Mouse (Mus musculus) erythroblast, adult 5-6 weeks (primary cell): ENCODE measurements around the gene Hist1h1d. TPM values are rescaled to one million over a fixed set of nuclear protein-coding genes. Genes with fewer than 3 reads are reported as not detected.

Source experiments
- ATAC-seq: replicated peaks from 2 replicates; pipeline ENCODE4 v1.8.0; 2016; ENCODE audit warnings: moderate number of reproducible peaks, mild to moderate bottlenecking, moderate TSS enrichment, inconsistent platforms; ENCODE audit not compliant: poor library complexity, low FRiP score, severe bottlenecking
- total RNA-seq, 2 experiments: library from RNA; stranded (forward) in 1 of 2; stranded (reverse) in 1 of 2; fragments of 150-400 nt in 1 of 2; fragments of 200-764, 138-1000 nt in 1 of 2; gene quantifications; 2 replicates each; pipeline versions ENCODE4 v1.2.3 to v1.2.4; 2015 to 2017; ENCODE audit warnings: low replicate concordance in 2 of 2

Hist1h1d gene
- total RNA-seq (2015; ENCODE audit: low replicate concordance), result 14.6 and 16.7 TPM in 2 replicates
- 170 and 238 TPM in 2 replicates for total RNA-seq (2017; ENCODE audit: low replicate concordance)

DNA sequence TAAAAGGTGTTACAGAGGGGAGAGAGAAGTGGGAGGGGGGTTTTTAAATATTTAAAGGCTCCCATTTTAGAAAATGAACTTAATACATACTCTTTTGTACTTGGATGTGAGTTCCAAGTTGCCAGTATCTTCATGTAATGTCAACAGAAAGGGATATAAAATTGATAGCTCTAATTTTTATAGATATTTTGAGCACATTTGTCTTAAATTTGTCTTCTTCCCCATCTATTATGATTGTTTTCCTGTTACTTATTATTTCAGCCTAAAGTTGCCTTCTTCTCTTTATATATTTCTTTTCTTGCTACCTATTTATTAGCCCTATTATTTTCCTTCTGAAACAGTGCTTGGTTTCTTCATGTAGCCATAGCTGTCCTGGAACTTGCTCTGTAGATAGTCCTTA, at the start of gene Hist1h1d:
Gene Hist1h1d, plus strand, starts transcription at position 301 of the 400 bp plus-strand sequence.
- ATAC-seq, result no peak

GRCm38 (mm10) chr13:23503797-23504196, 49.3 kb upstream of the Hist1h1d start:
- 0 out of 2 replicates have a peak, but pooled peaks have one; percentile 62 for ATAC-seq

- ATAC-seq, result no peak
These were observed 47.3 kb upstream of the Hist1h1d start for GRCm38 (mm10) chr13:23505662-23506345.

DNA sequence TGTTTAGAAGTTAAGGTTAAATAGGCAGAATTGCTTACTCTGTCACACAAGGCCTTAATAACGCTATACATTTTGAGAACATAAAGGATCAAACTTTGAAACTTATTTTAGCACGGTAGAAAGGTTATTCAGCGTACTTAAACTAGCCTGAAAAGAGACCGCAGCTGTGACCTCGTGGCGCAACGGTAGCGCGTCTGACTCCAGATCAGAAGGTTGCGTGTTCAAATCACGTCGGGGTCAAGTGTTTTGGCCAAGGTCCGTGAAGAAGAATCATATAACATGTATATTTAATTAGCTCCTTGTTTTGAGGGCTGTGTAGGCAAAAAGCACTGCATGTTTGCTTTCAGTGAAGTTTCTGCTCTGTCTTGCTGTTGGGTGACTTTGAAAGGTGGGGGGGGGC, 46.7 kb upstream of the Hist1h1d start:
- ATAC-seq, result no peak

- no peak for ATAC-seq
These were observed 46.1 kb upstream of the Hist1h1d start for GRCm38 (mm10) chr13:23506819-23507515.

- ATAC-seq, result no peak
These were observed 42.9 kb upstream of the Hist1h1d start for GRCm38 (mm10) chr13:23510127-23510526.

DNA sequence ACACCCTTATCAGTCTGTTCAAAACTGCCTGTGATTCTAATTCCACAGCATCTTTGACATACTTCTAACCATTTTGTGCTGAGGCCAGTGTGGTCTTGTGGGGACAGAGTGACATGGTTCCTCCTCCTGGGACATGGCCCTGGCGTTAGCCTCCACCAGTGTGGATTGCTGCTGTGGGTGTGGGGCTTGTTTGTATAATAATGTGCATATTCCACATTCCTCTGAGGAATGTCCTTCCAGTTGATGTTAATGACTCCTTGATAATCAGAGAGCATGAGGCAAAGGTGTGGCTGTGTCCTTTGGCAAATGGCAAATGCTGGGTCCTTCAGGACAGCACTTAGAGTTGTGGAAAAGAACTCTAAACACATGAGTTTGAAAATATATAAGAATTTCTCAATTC, 39.5 kb upstream of the Hist1h1d start:
- ATAC-seq, result no peak

DNA sequence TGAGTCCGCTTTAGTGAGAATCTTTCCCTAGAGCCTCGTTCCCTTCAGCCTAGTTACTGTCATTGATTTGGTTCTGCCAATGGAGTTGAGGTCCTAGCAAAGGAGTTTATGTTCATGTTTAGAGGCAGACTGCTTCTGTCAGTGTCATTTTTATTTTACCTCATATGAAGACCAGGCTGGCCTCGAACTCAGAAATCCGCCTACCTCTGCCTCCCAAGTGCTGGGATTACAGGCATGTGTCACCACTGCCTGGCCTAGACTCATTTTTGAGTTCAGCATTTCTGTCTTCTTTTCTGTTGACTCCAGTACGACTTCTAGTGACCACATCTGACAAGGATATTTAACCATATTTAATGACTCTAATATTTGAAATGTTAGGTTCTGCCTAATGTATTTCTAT, 37.8 kb upstream of the Hist1h1d start:
- ATAC-seq, result no peak

DNA sequence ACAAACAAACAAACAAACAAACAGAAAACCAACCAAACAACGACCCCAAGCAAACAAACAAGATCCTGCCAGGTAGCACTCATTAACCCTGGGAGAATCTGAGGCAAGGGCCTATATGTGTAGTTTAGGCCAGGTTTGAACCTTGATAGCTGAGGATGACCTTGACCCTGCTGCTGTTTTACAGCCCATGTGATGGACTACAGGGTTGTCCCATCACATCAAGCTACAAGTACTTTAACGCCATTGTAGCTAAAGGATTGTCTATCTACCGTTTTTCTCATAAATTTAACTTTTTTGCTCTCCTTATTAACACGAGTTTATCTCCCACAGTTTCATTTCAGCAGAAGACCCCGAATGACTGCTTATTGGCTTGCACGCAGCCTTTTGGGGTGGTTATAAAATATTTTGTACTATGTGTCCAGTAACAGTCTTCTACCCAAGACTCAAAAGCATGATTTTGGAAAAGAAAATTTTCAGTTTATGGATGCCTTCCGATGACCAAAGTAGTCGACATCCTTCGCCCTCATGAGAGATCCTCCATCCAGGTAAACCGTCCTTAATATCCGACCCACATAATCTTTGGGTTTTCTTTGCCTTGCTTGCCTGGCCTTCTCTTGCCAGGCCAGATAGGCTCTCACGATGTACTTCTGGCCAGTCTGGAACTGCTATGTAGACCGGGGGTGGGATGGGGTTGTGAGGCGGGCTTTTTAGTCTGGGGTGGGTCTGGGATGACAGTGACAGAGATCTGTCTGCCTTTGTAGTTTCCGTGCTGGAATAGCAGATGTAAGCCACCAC, 37.0 kb upstream of the Hist1h1d start:
- no peak for ATAC-seq

DNA sequence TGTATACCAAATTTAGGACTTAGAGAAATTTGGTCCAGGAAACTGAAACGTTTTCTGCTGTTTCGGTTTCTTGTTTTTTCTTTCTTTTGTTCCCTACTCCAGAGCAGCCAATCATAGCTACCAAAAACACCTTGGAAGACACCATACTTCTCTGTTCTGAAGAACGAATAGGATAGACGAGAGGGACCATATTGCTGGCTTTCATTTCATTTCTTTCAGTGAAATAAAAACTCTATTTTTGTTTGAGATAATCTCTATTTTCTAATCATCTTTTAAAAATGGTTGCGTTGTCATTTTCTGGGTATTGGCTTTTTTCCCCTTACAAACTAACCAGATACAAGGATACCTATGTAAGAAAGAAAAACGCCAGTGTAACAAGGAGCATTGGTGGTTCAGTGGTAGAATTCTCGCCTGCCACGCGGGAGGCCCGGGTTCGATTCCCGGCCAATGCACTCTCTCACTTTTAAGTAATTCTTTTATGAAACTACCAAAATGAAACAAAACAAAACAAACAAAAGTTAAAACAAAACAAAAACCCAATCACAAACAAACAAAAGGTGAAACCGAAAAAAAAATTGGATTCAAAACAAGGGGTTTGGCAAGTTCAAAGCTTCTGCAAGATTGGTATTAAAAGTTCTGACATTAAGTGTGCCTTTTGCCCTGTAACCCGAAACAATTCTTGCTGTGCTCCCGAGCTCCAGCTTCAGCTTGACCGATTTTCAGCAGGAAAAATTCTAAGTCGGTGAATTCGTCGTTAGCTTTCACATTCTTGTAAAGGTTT, 36.0 kb upstream of the Hist1h1d start:
- ATAC-seq, result peak; percentile 41

- peak; percentile 65 for ATAC-seq
These were observed 35.3 kb upstream of the Hist1h1d start for GRCm38 (mm10) chr13:23517603-23518294.

DNA sequence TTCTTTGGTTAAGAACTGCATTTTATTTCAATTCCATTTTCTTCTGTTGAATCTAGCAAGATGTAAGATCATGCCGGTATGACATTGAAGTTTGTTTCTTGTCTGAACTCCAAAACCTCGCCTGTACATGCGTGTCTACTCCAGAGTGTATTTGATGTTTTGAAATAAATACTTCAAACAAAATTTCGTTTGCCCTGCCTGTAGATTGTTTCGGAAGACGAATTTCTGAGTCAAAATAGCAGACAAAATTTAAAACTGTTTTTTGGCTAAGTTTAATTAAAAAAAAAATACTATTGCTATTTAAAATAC, 34.8 kb upstream of the Hist1h1d start:
- peak; percentile 26 for ATAC-seq

DNA sequence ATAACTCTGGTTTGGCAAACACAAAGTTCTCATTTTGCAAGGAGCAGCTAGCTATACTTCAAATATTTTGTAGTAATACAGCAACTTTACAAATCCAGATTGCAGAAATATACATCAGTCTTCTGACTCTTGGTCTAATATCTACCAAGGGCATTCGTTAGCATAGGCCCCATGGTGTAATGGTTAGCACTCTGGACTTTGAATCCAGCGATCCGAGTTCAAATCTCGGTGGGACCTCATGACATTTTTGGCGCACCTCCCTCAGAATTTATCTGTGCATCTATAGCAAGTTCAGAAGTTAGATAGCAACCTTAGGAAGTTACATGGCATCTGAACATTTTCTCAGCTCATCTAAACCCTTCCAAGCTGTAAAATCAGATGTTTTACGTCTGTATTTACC, 34.2 kb upstream of the Hist1h1d start:
- peak; percentile 60 for ATAC-seq

DNA sequence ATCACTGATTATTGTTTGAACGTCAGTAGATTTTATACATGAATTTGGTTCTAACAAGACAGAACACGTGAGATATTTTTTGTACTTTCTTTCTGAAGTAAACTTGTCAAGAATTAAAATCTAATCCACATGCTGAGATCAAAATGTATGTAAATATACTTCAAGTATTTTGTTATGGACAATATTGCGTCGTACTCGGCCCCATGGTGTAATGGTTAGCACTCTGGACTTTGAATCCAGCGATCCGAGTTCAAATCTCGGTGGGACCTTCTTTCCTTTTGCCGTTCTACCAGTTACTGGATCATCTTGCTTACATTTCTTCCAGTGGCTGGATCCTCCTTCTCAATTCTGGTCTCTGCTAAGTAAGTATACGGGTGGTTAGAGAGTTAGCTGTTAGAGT, 33.6 kb upstream of the Hist1h1d start:
- ATAC-seq, result peak; percentile 43

DNA sequence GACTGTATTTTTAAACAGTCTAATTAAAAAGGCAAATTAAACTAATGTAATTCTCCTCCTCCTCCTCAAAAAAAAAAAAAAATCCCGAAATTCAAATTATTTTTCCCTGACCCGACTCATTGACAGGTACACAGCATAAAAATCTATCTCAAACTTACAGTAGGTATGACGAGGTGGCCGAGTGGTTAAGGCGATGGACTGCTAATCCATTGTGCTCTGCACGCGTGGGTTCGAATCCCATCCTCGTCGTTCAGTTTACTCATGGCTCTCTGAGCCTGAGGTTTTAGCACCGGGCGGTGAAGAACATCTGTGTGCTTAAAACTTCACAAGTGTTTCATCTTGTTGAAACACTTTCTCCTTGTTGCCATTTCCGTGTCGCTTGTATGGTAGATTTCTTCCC, 31.4 kb upstream of the Hist1h1d start:
- ATAC-seq, result no peak

DNA sequence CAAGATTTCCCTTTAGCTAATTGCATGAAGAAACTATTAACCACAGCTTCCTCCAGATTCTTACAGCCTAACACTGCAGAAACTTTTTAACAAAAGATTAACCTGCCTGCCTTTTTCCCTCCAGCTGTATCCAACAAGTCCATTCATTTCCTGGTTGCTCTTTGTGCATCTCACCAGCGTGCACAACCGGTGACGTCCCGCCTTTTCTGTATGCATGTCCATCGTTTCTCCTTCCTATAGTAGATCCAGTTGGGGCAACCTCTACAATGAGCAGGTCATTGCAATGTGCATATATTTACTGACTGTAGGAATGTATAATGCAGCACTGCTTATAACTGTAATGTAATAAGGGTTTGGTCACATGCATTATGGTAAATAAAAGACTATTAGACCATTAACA, 29.1 kb upstream of the Hist1h1d start:
- no peak for ATAC-seq

DNA sequence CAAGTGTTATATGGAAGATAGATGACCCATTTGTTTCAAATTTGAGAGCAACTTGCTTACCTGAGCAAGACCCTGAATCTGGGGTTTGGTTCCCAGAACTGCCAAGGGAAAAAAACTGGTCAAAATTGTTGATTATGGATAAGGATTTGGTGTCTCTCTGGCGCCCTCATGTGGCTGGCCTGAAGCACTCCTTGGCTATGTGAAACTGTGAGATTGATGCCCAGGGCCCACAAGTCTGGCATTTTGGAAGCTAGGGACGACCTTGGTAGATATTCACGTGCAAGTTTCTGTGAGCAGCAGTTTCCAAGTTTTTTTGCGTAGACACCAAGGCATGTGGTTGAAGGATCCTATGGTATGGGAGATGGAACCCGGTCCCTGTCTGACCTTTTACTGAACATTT, 28.4 kb upstream of the Hist1h1d start:
- peak; percentile 73 for ATAC-seq

DNA sequence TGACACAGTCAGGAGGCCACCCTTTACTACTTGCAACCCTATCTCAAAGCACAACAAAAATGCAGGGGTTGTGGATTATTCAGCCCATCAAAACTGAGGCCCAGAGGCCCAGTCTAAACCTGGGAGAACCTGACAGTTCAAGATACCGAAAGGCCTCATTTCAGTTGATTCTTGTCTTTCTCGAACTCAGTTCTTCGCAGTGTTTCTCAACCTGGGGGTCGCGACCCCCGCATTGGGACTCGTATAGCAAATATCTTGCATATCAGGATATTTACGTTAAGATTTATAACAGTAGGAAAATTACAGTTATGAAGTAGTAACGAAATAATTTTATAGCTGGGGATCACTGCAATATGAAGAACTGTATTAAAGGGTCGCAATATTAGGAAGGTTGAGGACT, 27.2 kb upstream of the Hist1h1d start:
- ATAC-seq, result no peak

DNA sequence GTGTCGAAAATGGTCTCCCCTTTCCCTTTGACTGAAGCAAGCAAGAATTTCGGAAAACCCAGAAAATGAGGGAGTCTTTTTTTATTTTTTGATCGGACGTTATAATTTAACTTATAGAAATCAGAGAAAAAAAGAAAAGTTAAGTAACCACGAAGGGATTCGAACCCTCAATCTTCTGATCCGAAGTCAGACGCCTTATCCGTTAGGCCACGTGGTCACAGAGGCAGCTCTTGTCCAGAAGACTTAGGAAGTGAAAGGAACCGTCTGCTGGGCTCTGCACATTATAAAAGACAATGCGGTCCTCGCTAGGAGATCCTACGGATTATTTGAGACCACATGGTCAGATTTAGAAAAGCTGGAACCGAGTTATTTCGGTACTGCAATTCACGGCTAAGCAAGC, 26.8 kb upstream of the Hist1h1d start:
- ATAC-seq, result peak; percentile 54
